Comparison of ENCODE assay signal across 19 mouse cellular contexts in the genomic region with DNA sequence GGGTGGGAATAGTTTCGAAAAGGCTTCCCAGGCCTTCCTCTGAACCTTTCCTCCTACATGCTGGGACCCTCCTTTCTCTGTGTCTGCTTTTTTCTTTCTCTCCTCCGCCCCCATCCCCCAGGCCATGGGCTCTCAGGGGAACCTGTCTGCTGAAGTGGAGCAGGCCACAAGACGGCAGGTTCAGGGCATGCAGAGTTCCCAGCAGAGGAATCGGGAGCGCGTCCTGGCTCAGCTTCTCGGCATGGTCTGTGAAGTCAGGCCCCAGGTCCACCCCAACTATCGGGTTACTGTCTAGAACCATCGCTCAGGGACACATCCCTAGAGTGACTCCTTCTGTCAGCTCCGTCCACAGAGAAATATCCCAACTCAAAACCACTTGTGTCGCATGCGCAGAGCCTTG. TPM values are rescaled to one million over a fixed set of nuclear protein-coding genes. Genes with fewer than 3 reads are reported as not detected.
DNase-seq lines count a peak whose midpoint lies in the region; ATAC-seq and TF ChIP-seq lines count a peak whose summit lies in the region.
"Had no signal": no experiment of that assay in that cellular context is flagged by ENCODE, and none has a peak within 500 bp of the region (broad histone marks: within the 10 kb centered on the region; RNA-seq: fewer than 3 reads in every experiment).

No protein-coding gene starts in this region.

- peaks cover 33% of the 10 kb centered on the region for H3K4me1 ChIP-seq in embryonic facial prominence, embryonic 13.5 days
- H3K4me1 ChIP-seq in embryonic facial prominence, embryonic 10.5 days: peaks cover 38% of the 10 kb centered on the region
- H3K4me1 ChIP-seq in hindbrain, embryonic 16.5 days (ENCODE audit: control insufficient read depth, insufficient read depth, low read depth, low read length): peaks cover 26% of the 10 kb centered on the region
- H3K4me1 ChIP-seq in neural tube, embryonic 13.5 days (replicated peaks): peaks cover 47% of the 10 kb centered on the region

- intact Hi-C loops in gastrocnemius, postnatal 36 days (cut with DNase I): no loop called here

- WGBS in embryonic facial prominence, embryonic 13.5 days: 79% methylated on average over 12 of the region's 12 CpGs
- 84% methylated on average over 12 of the region's 12 CpGs for WGBS in embryonic facial prominence, embryonic 10.5 days
- WGBS in hindbrain, embryonic 16.5 days: 84% methylated on average over 12 of the region's 12 CpGs
- WGBS in neural tube, embryonic 13.5 days: 85% methylated on average over 12 of the region's 12 CpGs

- H3K9ac ChIP-seq in embryonic facial prominence, embryonic 13.5 days: 0 out of 2 replicates have a peak overlapping the region, but pooled peaks have one; percentile 11
- H3K9ac ChIP-seq in hindbrain, embryonic 16.5 days (ENCODE audit: low read depth, low read length): peak overlapping the region; percentile 75; the same call in 1 of the 2 replicates
- H3K9ac ChIP-seq in neural tube, embryonic 13.5 days: peak overlapping the region; percentile 77
- H3K9ac ChIP-seq: stomach, embryonic 15.5 days had no signal

- H3K27me3 ChIP-seq in embryonic facial prominence, embryonic 13.5 days: no peaks in the 10 kb centered on the region
- no peaks in the 10 kb centered on the region for H3K27me3 ChIP-seq in embryonic facial prominence, embryonic 10.5 days (replicated peaks; ENCODE audit: low read depth, poor library complexity, severe bottlenecking)
- H3K27me3 ChIP-seq in hindbrain, embryonic 16.5 days (replicated peaks; ENCODE audit: control insufficient read depth, insufficient read depth, low read length): no peaks in the 10 kb centered on the region
- no peaks in the 10 kb centered on the region for H3K27me3 ChIP-seq in neural tube, embryonic 13.5 days
- H3K27me3 ChIP-seq: liver, embryonic 12.5 days; stomach, embryonic 15.5 days had no signal

- DNase-seq in embryonic facial prominence, embryonic 10.5 days (ENCODE audit: low spot score): no peak
- no peak for DNase-seq in layer of hippocampus, adult 2 months (ENCODE audit: low spot score in 2 of 2)
- DNase-seq in layer of hippocampus, postnatal 10 days (ENCODE audit: low spot score in 2 of 2): no peak
- no peak for DNase-seq in adrenal gland, postnatal 25 days
- DNase-seq in gastrocnemius, postnatal 36 days: no peak
- DNase-seq: adrenal gland, postnatal 10 days; cerebellum, adult 8-10 months; gastrocnemius, postnatal 25 days; heart, postnatal 4 days; right cerebral cortex, postnatal 14 days had no signal

- no peak for TF ChIP-seq CTCF in layer of hippocampus, adult 2 months (conservative IDR thresholded peaks at IDR 0.05)

- peaks cover 16% of the 10 kb centered on the region; the same call in 1 of the 2 replicates for H3K36me3 ChIP-seq in embryonic facial prominence, embryonic 13.5 days
- peaks cover 11% of the 10 kb centered on the region for H3K36me3 ChIP-seq in embryonic facial prominence, embryonic 10.5 days (replicated peaks)
- peaks cover 2% of the 10 kb centered on the region; the same call in 1 of the 2 replicates for H3K36me3 ChIP-seq in hindbrain, embryonic 16.5 days (ENCODE audit: control insufficient read depth, insufficient read depth, low read length)
- H3K36me3 ChIP-seq in neural tube, embryonic 13.5 days: 0 out of 2 replicates have a peak, but pooled peaks cover 3% of the 10 kb centered on the region
- H3K36me3 ChIP-seq: stomach, embryonic 15.5 days had no signal

- H3K4me3 ChIP-seq in embryonic facial prominence, embryonic 13.5 days: no peak overlapping the region
- no peak overlapping the region for H3K4me3 ChIP-seq in embryonic facial prominence, embryonic 10.5 days
- H3K4me3 ChIP-seq in layer of hippocampus, adult 2 months: peak overlapping the region; percentile 78
- peak overlapping the region; percentile 54; the same call in 1 of the 2 replicates for H3K4me3 ChIP-seq in hindbrain, embryonic 16.5 days (ENCODE audit: low read length)
- peak overlapping the region; percentile 53; the same call in 1 of the 2 replicates for H3K4me3 ChIP-seq in neural tube, embryonic 13.5 days
- H3K4me3 ChIP-seq: liver, embryonic 12.5 days; stomach, embryonic 15.5 days had no signal

- H3K9me3 ChIP-seq in embryonic facial prominence, embryonic 13.5 days: no peaks in the 10 kb centered on the region
- H3K9me3 ChIP-seq in embryonic facial prominence, embryonic 10.5 days: no peaks in the 10 kb centered on the region
- H3K9me3 ChIP-seq in hindbrain, embryonic 16.5 days (ENCODE audit: control insufficient read depth, low read length): no peaks in the 10 kb centered on the region
- H3K9me3 ChIP-seq in neural tube, embryonic 13.5 days: no peaks in the 10 kb centered on the region
- H3K9me3 ChIP-seq: liver, embryonic 12.5 days; stomach, embryonic 15.5 days had no signal

- ATAC-seq in embryonic facial prominence, embryonic 13.5 days (ENCODE audit: insufficient number of reproducible peaks, insufficient read depth, low FRiP score, low TSS enrichment, low read depth): no peak
- ATAC-seq in hindbrain, embryonic 16.5 days: no peak
- ATAC-seq in neural tube, embryonic 13.5 days (ENCODE audit: low read depth): no peak
- ATAC-seq: intestine, postnatal 0 days; liver, embryonic 12.5 days had no signal

- no peak overlapping the region for H3K4me2 ChIP-seq in embryonic facial prominence, embryonic 13.5 days
- peak overlapping the region; percentile 89 for H3K4me2 ChIP-seq in hindbrain, embryonic 16.5 days (ENCODE audit: low read length)
- H3K4me2 ChIP-seq in neural tube, embryonic 13.5 days: peak overlapping the region; percentile 97
- H3K4me2 ChIP-seq: heart, embryonic 11.5 days; liver, embryonic 12.5 days; stomach, embryonic 15.5 days had no signal

- H3K27ac ChIP-seq in embryonic facial prominence, embryonic 13.5 days: no peak overlapping the region
- no peak overlapping the region for H3K27ac ChIP-seq in embryonic facial prominence, embryonic 10.5 days (replicated peaks)
- peak overlapping the region; percentile 93 for H3K27ac ChIP-seq in layer of hippocampus, adult 2 months
- H3K27ac ChIP-seq in hindbrain, embryonic 16.5 days (ENCODE audit: low read depth, low read length): no peak overlapping the region
- H3K27ac ChIP-seq in neural tube, embryonic 13.5 days (replicated peaks): no peak overlapping the region
- H3K27ac ChIP-seq: liver, embryonic 12.5 days; stomach, embryonic 15.5 days had no signal

RNA-seq across cellular contexts. Expression of a gene that starts 1.9 kb away (rescaled TPM):
- polyA plus RNA-seq in embryonic facial prominence, embryonic 13.5 days (2015; fragmentation: Nextera tagmentation; extraction: Ambion mirVana): 10.4 and 12.0 TPM in 2 replicates
- 9.3 and 9.6 TPM in 2 replicates for polyA plus RNA-seq in embryonic facial prominence, embryonic 10.5 days (2016; fragmentation: Nextera tagmentation; extraction: Ambion mirVana)
- 10 to 100 TPM; 13.3 to 15.1 TPM for total RNA-seq in layer of hippocampus, adult 2 months (2021)
- 10 to 100 TPM; 14.2 to 15.5 TPM for total RNA-seq in layer of hippocampus, postnatal 10 days (2021)
- polyA plus RNA-seq in hindbrain, embryonic 16.5 days (2015; fragmentation: Nextera tagmentation; extraction: Ambion mirVana): 9.8 and 10.1 TPM in 2 replicates
- 9.5 and 10.8 TPM in 2 replicates for polyA plus RNA-seq in neural tube, embryonic 13.5 days (2015; fragmentation: Nextera tagmentation; extraction: Ambion mirVana)
- total RNA-seq in adrenal gland, postnatal 25 days (2021): 18.3 and 24.1 TPM in 2 replicates
- 1 to 10 TPM; 5.5 to 8.7 TPM for total RNA-seq in gastrocnemius, postnatal 36 days (2021)

RNA-seq across cellular contexts. Expression of a gene that starts 4.0 kb away (rescaled TPM):
- 498 and 543 TPM in 2 replicates for polyA plus RNA-seq in embryonic facial prominence, embryonic 13.5 days (2015; fragmentation: Nextera tagmentation; extraction: Ambion mirVana)
- polyA plus RNA-seq in embryonic facial prominence, embryonic 10.5 days (2016; fragmentation: Nextera tagmentation; extraction: Ambion mirVana): 726 and 735 TPM in 2 replicates
- total RNA-seq in layer of hippocampus, adult 2 months (2021): 100 to 1,000 TPM; 230 to 239 TPM
- 100 to 1,000 TPM; 257 to 272 TPM for total RNA-seq in layer of hippocampus, postnatal 10 days (2021)
- polyA plus RNA-seq in hindbrain, embryonic 16.5 days (2015; fragmentation: Nextera tagmentation; extraction: Ambion mirVana): 331 and 355 TPM in 2 replicates
- 385 and 402 TPM in 2 replicates for polyA plus RNA-seq in neural tube, embryonic 13.5 days (2015; fragmentation: Nextera tagmentation; extraction: Ambion mirVana)
- total RNA-seq in adrenal gland, postnatal 25 days (2021): 237 and 249 TPM in 2 replicates
- 10 to 100 TPM; 67.7 to 83.0 TPM for total RNA-seq in gastrocnemius, postnatal 36 days (2021)

RNA-seq across cellular contexts. Expression of a gene that starts 4.0 kb away (rescaled TPM):
- polyA plus RNA-seq in embryonic facial prominence, embryonic 13.5 days (2015; fragmentation: Nextera tagmentation; extraction: Ambion mirVana): 3.9 and 4.1 TPM in 2 replicates
- 5.2 and 5.6 TPM in 2 replicates for polyA plus RNA-seq in embryonic facial prominence, embryonic 10.5 days (2016; fragmentation: Nextera tagmentation; extraction: Ambion mirVana)
- total RNA-seq in layer of hippocampus, adult 2 months (2021): 100 to 1,000 TPM; 615 to 646 TPM
- 100 to 1,000 TPM; 310 to 356 TPM for total RNA-seq in layer of hippocampus, postnatal 10 days (2021)
- polyA plus RNA-seq in hindbrain, embryonic 16.5 days (2015; fragmentation: Nextera tagmentation; extraction: Ambion mirVana): 140 and 151 TPM in 2 replicates
- 58.9 and 66.1 TPM in 2 replicates for polyA plus RNA-seq in neural tube, embryonic 13.5 days (2015; fragmentation: Nextera tagmentation; extraction: Ambion mirVana)
- total RNA-seq in adrenal gland, postnatal 25 days (2021): 8.0 and 8.4 TPM in 2 replicates
- 1 to 10 TPM; 1.7 to 2.4 TPM for total RNA-seq in gastrocnemius, postnatal 36 days (2021)

RNA-seq across cellular contexts. Expression of a gene that starts 16.9 kb away (rescaled TPM):
- polyA plus RNA-seq in embryonic facial prominence, embryonic 13.5 days (2015; fragmentation: Nextera tagmentation; extraction: Ambion mirVana): not detected in 2 replicates
- polyA plus RNA-seq in embryonic facial prominence, embryonic 10.5 days (2016; fragmentation: Nextera tagmentation; extraction: Ambion mirVana): 0.33 and 0.40 TPM in 2 replicates
- not detected for total RNA-seq in layer of hippocampus, adult 2 months (2021)
- total RNA-seq in layer of hippocampus, postnatal 10 days (2021): not detected
- polyA plus RNA-seq in hindbrain, embryonic 16.5 days (2015; fragmentation: Nextera tagmentation; extraction: Ambion mirVana): 0.34 and 0.45 TPM in 2 replicates
- polyA plus RNA-seq in neural tube, embryonic 13.5 days (2015; fragmentation: Nextera tagmentation; extraction: Ambion mirVana): 0.56 TPM in 1 of 2 replicates, not detected in the other
- not detected in 2 replicates for total RNA-seq in adrenal gland, postnatal 25 days (2021)
- total RNA-seq in gastrocnemius, postnatal 36 days (2021): not detected
- total RNA-seq: left cerebral cortex, adult 18-20 months had no signal
- polyA plus RNA-seq: limb, embryonic 11.5 days had no signal

RNA-seq across cellular contexts. Expression of a gene that starts 25.0 kb away (rescaled TPM):
- polyA plus RNA-seq in embryonic facial prominence, embryonic 13.5 days (2015; fragmentation: Nextera tagmentation; extraction: Ambion mirVana): 28.7 and 30.7 TPM in 2 replicates
- polyA plus RNA-seq in embryonic facial prominence, embryonic 10.5 days (2016; fragmentation: Nextera tagmentation; extraction: Ambion mirVana): 30.3 and 32.9 TPM in 2 replicates
- 10 to 100 TPM; 15.7 to 21.2 TPM for total RNA-seq in layer of hippocampus, adult 2 months (2021)
- total RNA-seq in layer of hippocampus, postnatal 10 days (2021): 10 to 100 TPM; 15.2 to 17.5 TPM
- 125 and 134 TPM in 2 replicates for polyA plus RNA-seq in hindbrain, embryonic 16.5 days (2015; fragmentation: Nextera tagmentation; extraction: Ambion mirVana)
- polyA plus RNA-seq in neural tube, embryonic 13.5 days (2015; fragmentation: Nextera tagmentation; extraction: Ambion mirVana): 70.5 and 79.1 TPM in 2 replicates
- total RNA-seq in adrenal gland, postnatal 25 days (2021): 86.1 and 109 TPM in 2 replicates
- total RNA-seq in gastrocnemius, postnatal 36 days (2021): 10 to 100 TPM; 28.2 to 39.1 TPM

Comparison
In these comparisons a context has a peak if more than half of its experiments do, and no peak if none do; other contexts are left out.
1. H3K4me3 ChIP-seq: peak in layer of hippocampus, adult 2 months (single experiment), hindbrain, embryonic 16.5 days (single experiment) and neural tube, embryonic 13.5 days (single experiment); none in embryonic facial prominence, embryonic 13.5 days (single experiment) and embryonic facial prominence, embryonic 10.5 days (single experiment).
2. H3K9ac ChIP-seq: peak in every context shown above with its lines; median percentile 77 in neural tube, embryonic 13.5 days; 75 in hindbrain, embryonic 16.5 days; 11 in embryonic facial prominence, embryonic 13.5 days.
3. RNA of a gene that starts 4.0 kb away (total RNA-seq): 615 to 646 TPM in layer of hippocampus, adult 2 months and 310 to 356 TPM in layer of hippocampus, postnatal 10 days; 8.0 to 8.4 TPM in adrenal gland, postnatal 25 days and 1.7 to 2.4 TPM in gastrocnemius, postnatal 36 days; every median in the first group is over 10 times any median in the second.